Mouse (Mus musculus) frontal cortex, postnatal 25 days (tissue): Measurements from ENCODE around the gene Gm11634.
A peak's percentile ranks its signal among the peaks of the same experiment; 100 is the strongest.

Experiments
- DNase-seq, 2 experiments: peaks; one replicate each; pipeline ENCODE4 v3.0.0; 2022; ENCODE audit warnings: low spot score in 2 of 2

The Gm11634 gene

GRCm38 (mm10) chr11:101562391-101562790, 36.7 kb downstream of the Gm11634 start:
- no peak for DNase-seq

GRCm38 (mm10) chr11:101556954-101557353, 42.1 kb downstream of the Gm11634 start:
- no peak for DNase-seq

DNA sequence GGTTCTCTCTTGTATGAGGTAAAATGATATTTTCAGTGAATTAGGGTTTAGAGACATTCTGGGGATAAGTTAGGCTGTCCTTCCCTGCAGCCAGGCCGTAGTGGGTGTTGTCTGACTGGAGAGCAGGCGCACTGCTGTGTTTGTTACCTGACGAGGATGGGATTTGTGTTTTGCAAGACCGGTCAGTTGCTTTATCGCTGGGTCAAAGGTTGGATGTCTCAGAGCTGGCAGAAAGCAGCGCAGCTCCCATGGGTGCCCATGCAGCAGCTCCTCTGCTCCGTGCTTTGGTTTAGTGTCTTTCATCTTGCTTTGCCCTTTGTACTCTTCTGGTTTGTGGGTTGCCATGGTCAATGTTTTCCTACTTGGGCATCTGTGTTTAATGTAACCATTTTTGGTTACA, 42.5 kb downstream of the Gm11634 start:
- DNase-seq: no peak

GRCm38 (mm10) chr11:101553354-101553930, 45.6 kb downstream of the Gm11634 start:
- DNase-seq: no peak

DNA sequence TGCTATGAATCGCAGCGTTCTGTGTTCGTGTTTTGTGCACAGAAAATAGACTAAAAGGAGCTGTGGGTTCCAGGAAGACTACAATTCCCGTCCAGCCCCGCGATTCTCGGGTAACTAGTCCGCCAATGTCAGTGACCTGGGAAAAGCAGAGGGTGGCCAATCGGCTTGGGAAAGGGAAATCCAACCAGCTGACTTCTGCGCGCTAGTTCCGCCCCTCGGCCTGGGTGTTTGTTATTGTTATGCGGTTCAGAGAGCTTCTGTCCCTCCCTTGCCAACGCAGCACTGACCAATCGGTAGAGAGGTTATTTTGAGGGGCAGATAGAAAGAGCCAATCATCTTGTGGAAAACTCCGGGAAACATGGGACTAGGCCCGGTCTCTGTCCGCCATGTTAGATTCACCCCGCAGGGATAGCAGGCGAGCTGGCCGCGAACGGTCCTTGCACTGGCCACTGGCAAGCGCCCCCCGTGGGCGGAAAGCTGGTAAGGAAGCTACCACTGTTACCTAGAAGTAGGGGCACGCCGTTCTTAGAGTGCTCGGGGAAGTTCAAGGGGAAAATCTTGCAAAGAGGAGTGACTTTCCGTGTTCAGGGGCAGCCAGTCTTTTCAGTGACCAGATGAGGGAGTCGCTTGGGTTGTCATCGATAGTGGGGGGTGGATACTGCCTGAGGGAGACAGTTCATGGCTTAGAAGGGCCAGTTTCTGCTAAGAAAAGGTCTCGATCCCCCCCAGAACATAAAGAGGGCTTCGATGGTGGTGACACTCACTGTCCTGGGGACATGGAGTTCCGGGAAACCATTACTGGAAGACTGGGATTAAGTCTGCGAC, 46.4 kb downstream of the Gm11634 start:
- peak; percentile 94 to 96 for DNase-seq

GRCm38 (mm10) chr11:101551751-101552475, 47.1 kb downstream of the Gm11634 start, which contains the start of the genes Brca1 and Nbr1:
Brca1 (minus strand) TSS chr11:101551955.
Nbr1 (plus strand) TSS chr11:101552149.
- DNase-seq: peak; percentile 83 to 84

- DNase-seq: no peak
Measured at GRCm38 (mm10) chr11:101548526-101548925, 50.5 kb downstream of the Gm11634 start.

GRCm38 (mm10) chr11:101544132-101544531, 54.9 kb downstream of the Gm11634 start:
- DNase-seq: no peak
